Mouse (Mus musculus): Measurements from ENCODE around the gene S100a11.

The S100a11 gene

GRCm38 (mm10) chr3:93566892-93567291 is 46.6 kb downstream of the S100a11 start:
- DNase-seq = no peak

GRCm38 (mm10) chr3:93567721-93568120 is 47.4 kb downstream of the S100a11 start:
- DNase-seq = no peak

DNA sequence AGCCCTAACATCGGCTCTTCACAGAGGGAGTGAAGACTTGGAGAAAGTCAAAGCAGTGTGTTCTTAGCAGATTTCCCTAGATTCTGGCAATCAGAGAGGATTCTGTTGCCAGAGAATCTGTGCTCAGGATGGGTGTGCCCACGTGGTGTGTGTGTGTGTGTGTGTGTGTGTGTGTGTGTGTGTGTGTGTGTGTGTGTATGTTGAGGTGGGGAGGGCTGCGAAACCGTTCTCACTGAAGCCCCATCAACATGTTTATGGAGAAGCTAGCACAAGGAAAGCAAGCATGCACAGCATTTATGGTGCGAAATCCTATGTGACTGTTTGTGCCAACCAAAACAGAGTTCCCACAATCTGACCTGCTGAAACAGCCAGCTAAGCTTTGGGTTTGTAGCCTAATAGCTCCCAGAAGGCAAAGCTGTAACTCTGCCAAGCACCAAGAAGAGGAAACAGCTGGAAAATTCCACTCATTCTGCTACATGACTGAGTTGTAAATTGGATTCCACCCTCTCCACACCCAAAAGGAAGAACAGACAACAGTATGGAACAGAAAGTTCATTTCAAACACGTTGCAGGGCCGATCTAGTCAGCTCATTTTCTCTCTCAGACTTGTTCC is 48.2 kb downstream of the S100a11 start:
- DNase-seq = no peak

DNA sequence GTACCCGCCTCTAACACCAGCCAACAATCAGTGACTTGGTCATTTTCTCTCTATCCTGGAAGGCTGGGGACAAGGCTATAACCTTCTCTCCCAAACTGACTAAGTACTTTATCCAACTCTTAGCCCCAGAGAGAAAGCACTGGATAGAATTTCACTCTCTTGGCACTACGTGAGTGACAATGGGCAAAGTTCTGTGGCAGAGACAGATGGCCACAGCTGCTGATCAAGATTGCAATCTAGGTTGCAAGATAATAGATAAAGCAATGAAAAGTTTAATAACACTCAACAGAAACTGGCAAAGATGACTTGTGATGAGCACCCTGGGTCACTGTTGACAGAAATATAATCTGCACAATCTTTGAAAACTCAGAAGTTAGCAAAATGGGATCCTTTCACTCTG is 48.8 kb downstream of the S100a11 start:
- no peak for DNase-seq

GRCm38 (mm10) chr3:93572058-93572791 is 51.9 kb downstream of the S100a11 start:
- DNase-seq = no peak

Measured in thymus, postnatal 36 days (tissue).